Mouse (Mus musculus) lung, adult 2 months (tissue): ENCODE results near the gene Zdhhc5. TPM values are rescaled to one million over a fixed set of nuclear protein-coding genes. Genes with fewer than 3 reads are reported as not detected.

Source experiments
- DNase-seq: peaks from one replicate; pipeline ENCODE4 v3.0.0; 2022
- H3K4me1 ChIP-seq: fragments of 200-500 bp; 2 replicates; pipeline ENCODE4 v1.6.1; 2011; ENCODE audit warnings: low read length; ENCODE audit not compliant: control insufficient read depth, insufficient read depth
- H3K4me3 ChIP-seq: fragments of 200-500 bp; replicated peaks from 2 replicates; pipeline ENCODE3; 2011; ENCODE audit warnings: low read depth, mild to moderate bottlenecking, control low read depth, low read length; ENCODE audit errors: extremely low read depth
- CTCF ChIP-seq: fragments of 200-500 bp; IDR thresholded peaks from 2 replicates; pipeline ENCODE4 v1.5.1; 2011; ENCODE audit warnings: mild to moderate bottlenecking, low read length, control low read depth; ENCODE audit not compliant: insufficient read depth
- POLR2A ChIP-seq: fragments of 200-500 bp; IDR thresholded peaks from 2 replicates; pipeline ENCODE4 v1.6.1; 2011; ENCODE audit warnings: low read depth, mild to moderate bottlenecking, control low read depth, low read length, borderline replicate concordance; ENCODE audit errors: extremely low read depth
- whole genome bisulfite sequencing: fragments of 180-500 bp; shearing (Covaris S2); methylation state at CpG from one replicate; pipeline ENCODE4 v1.1.7; 2018; 5-methylcytosine and 5-hydroxymethylcytosine counted together
- polyA plus RNA-seq: library from polyadenylated mRNA; depleted of rRNA; stranded (reverse); fragments of >200 nt; gene quantifications from 2 replicates; pipeline ENCODE4 v1.2.3, GENCODE M21; 2012

Zdhhc5 gene
- polyA plus RNA-seq, 1 experiment: 41.4 TPM

DNA sequence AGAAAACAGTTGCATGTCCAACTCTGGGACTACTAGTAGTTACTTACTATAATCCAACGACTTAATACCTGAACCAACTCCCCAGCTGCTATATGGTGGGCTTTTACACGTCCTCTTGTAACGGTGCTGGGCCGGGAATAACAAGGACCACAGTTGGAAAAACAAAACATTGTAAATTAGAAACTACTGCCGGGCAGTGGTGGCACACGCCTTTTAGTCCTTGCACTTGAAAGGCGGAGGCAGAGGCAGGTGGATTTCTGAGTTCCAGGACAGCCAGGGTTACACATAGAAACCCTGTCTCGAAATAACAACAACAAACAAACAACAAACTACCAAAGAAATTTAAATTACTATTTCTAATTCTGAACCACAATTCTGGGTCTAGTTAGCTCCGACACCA, 11.7 kb upstream of the Zdhhc5 start:
- no peak for DNase-seq
- WGBS: 2% methylated on average over 9 of the region's 9 CpGs
- Histone ChIP-seq H3K4me1 (0 out of 2 replicates have a peak, but pooled peaks cover 2% of the 10 kb centered on the region), H3K4me3 (peak overlapping the region; percentile 45)
- TF ChIP-seq POLR2A (no peak), CTCF (no peak)

DNA sequence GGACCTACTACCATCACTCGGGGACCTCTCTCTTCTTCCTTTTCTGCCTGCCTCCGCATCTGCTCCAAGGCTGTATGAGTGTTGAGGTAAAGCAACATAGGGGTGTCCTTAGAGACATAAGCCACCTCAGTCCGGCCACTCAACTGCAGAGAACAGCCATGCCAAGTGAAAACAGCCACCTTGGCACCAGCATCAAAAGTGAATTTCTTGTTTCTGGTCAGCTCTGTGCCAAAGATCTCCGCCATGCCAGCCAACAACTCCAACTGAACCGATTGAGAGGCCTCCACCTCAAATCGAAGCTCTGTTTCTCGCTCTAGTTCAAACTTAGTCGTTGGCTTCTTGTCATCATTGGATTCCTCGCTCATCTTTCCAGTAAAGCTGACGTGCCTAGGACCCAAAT, 10.8 kb upstream of the Zdhhc5 start:
- Histone ChIP-seq H3K4me1 (0 out of 2 replicates have a peak, but pooled peaks cover 2% of the 10 kb centered on the region), H3K4me3 (no peak overlapping the region)
- no peak for DNase-seq
- 89% methylated on average over 10 of the region's 10 CpGs for WGBS
- TF ChIP-seq CTCF: no peak

GRCm38 (mm10) chr2:84723856-84724255, 8.9 kb upstream of the Zdhhc5 start:
- no peak for DNase-seq
- 90% methylated on average over 14 of the region's 14 CpGs for WGBS
- no peak overlapping the region for H3K4me3 ChIP-seq
- TF ChIP-seq CTCF (no peak), POLR2A (no peak)
- H3K4me1 ChIP-seq: 0 out of 2 replicates have a peak, but pooled peaks cover 2% of the 10 kb centered on the region

DNA sequence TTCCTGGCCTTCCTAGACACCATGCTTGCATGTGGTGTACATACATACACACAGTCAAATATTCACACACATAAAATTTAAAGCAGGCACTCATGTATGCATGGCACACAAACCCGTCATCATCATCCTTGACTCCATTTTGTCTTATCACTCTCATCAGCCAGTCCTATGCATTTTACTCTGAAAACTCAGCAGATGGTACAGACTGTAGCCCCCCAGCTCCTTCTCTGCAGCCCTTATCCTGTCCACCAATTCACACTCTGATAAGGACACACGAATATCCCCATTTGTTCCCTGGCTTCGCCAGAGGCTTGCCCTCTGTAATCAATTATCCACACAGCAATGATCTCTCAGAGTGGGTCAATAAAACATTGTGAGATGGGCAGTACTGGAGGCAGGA, 6.2 kb upstream of the Zdhhc5 start:
- no peak for TF ChIP-seq POLR2A
- no peak for TF ChIP-seq CTCF
- 89% methylated on average over 3 of the region's 3 CpGs for WGBS
- H3K4me3 ChIP-seq: no peak overlapping the region
- DNase-seq: no peak
- no peaks in the 10 kb centered on the region for H3K4me1 ChIP-seq

DNA sequence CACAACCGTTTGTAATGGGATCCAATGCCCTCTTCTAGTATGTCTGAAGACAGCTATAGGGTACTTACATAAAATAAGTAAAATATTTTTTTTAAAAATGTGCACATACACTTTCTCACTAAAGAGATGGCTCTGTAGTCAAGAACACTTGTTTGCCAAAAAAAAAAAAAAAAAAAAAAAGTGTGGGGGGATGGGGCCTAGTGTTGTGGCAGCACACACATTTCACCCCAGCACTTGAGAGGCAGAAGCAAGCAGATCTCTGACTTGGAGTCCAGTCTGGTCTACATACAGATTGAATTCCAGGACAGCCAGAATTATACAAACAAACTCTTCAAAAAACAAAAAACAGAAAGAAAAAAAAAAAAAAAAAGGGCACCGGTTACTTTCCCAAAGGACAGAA, 5.7 kb upstream of the Zdhhc5 start:
- no peak for DNase-seq
- Histone ChIP-seq H3K4me3 (no peak overlapping the region), H3K4me1 (no peaks in the 10 kb centered on the region)
- 86% methylated on average over 2 of the region's 2 CpGs for WGBS
- TF ChIP-seq POLR2A: no peak
- no peak for TF ChIP-seq CTCF

- no peak for DNase-seq
- WGBS: 92% methylated on average over 4 of the region's 4 CpGs
- TF ChIP-seq CTCF: no peak
- TF ChIP-seq POLR2A: no peak
These were observed 2.4 kb upstream of the Zdhhc5 start for GRCm38 (mm10) chr2:84717357-84717756.

GRCm38 (mm10) chr2:84716423-84717355, 1.7 kb upstream of the Zdhhc5 start:
- no peak for DNase-seq
- H3K4me3 ChIP-seq: no peak overlapping the region
- TF ChIP-seq POLR2A: no peak
- no peak for TF ChIP-seq CTCF
- 18% methylated on average over 9 of the region's 9 CpGs for WGBS
- H3K4me1 ChIP-seq: peaks cover 5% of the 10 kb centered on the region

More at GRCm38 (mm10) chr2:84717357-84717756, 2.4 kb upstream of the Zdhhc5 start:
- peaks cover 5% of the 10 kb centered on the region for H3K4me1 ChIP-seq
- no peak overlapping the region for H3K4me3 ChIP-seq

- H3K4me1 ChIP-seq: peaks cover 5% of the 10 kb centered on the region
- DNase-seq: peak; percentile 78
- under 1% methylated on average over 33 of the region's 33 CpGs for WGBS
- TF ChIP-seq POLR2A (peak; percentile 51; the same call in 1 of the 2 replicates), CTCF (no peak)
- peak overlapping the region; percentile 88 for H3K4me3 ChIP-seq
These were observed 782 bp upstream of the Zdhhc5 start for GRCm38 (mm10) chr2:84715562-84716361.

GRCm38 (mm10) chr2:84714422-84714810, 564 bp downstream of the Zdhhc5 start:
- DNase-seq: no peak
- under 1% methylated on average over 26 of the region's 26 CpGs for WGBS

More at GRCm38 (mm10) chr2:84714422-84714810, 564 bp downstream of the Zdhhc5 start:
- TF ChIP-seq CTCF (no peak), POLR2A (no peak)
- Histone ChIP-seq H3K4me1 (peaks cover 5% of the 10 kb centered on the region), H3K4me3 (peak overlapping the region; percentile 94)
